Mouse (Mus musculus) hindbrain, embryonic 15.5 days (tissue): ENCODE results near the gene Ptafr. TPM values are rescaled to one million over a fixed set of nuclear protein-coding genes. Genes with fewer than 3 reads are reported as not detected.
"Not testable (repeated sequence)": the region's sequence is repeated elsewhere in the genome, so short reads cannot be mapped to it uniquely, and the experiment has no call there.

Source experiments
- ATAC-seq: fragments of 200-750 bp; cut with Nextera tagmentation; 2 replicates; pipeline ENCODE4 v1.8.0; 2017; ENCODE audit warnings: low read depth, moderate number of reproducible peaks, moderate TSS enrichment; ENCODE audit not compliant: low FRiP score
- H3K27ac ChIP-seq: fragments of 300-500 bp; sonication (generic); replicated peaks from 2 replicates; pipeline ENCODE4 v1.5.1; 2015; ENCODE audit warnings: mild to moderate bottlenecking, inconsistent platforms
- H3K27me3 ChIP-seq: fragments of 300-500 bp; sonication (generic); 2 replicates; pipeline ENCODE4 v1.6.1; 2015; ENCODE audit warnings: control low read depth, inconsistent platforms
- H3K36me3 ChIP-seq: fragments of 300-500 bp; sonication (generic); 2 replicates; pipeline ENCODE4 v1.6.1; 2015; ENCODE audit warnings: control low read depth, inconsistent platforms
- H3K4me1 ChIP-seq: fragments of 300-500 bp; sonication (generic); replicated peaks from 2 replicates; pipeline ENCODE4 v1.6.1; 2015; ENCODE audit warnings: control low read depth, inconsistent platforms
- H3K4me2 ChIP-seq: fragments of 300-500 bp; sonication (generic); 2 replicates; pipeline ENCODE4 v1.6.1; 2015; ENCODE audit warnings: moderate library complexity, mild to moderate bottlenecking, inconsistent platforms
- H3K4me3 ChIP-seq: fragments of 300-500 bp; sonication (generic); 2 replicates; pipeline ENCODE4 v1.5.1; 2015; ENCODE audit warnings: mild to moderate bottlenecking, inconsistent platforms
- H3K9ac ChIP-seq: fragments of 300-500 bp; sonication (generic); 2 replicates; pipeline ENCODE4 v1.6.1; 2015; ENCODE audit warnings: inconsistent platforms
- H3K9me3 ChIP-seq: fragments of 300-500 bp; sonication (generic); 2 replicates; pipeline ENCODE4 v1.6.1; 2016; ENCODE audit warnings: control low read depth, inconsistent platforms
- WGBS: fragments of 180-500 bp; shearing (Covaris S2); methylation state at CpG from one replicate; pipeline ENCODE4 v1.1.7; 2015; 5-methylcytosine and 5-hydroxymethylcytosine counted together
- polyA plus RNA-seq: library from polyadenylated mRNA; unstranded; fragments of >200 nt; fragmentation: Nextera tagmentation; extraction: Ambion mirVana; gene quantifications from 2 replicates; pipeline ENCODE4 v1.2.1, GENCODE M21; 2015

Gene Ptafr
- polyA plus RNA-seq, 1 experiment from 2014 or later: 0.93 TPM

- Histone ChIP-seq H3K36me3 (no peaks in the 10 kb centered on the region), H3K4me1 (no peaks in the 10 kb centered on the region), H3K27me3 (no peaks in the 10 kb centered on the region), H3K9me3 (no peaks in the 10 kb centered on the region), H3K27ac (no peak overlapping the region), H3K9ac (no peak overlapping the region), H3K4me2 (no peak overlapping the region), H3K4me3 (no peak overlapping the region)
- WGBS: 89% methylated on average over 2 of the region's 2 CpGs
- ATAC-seq: no peak
Observed at GRCm38 (mm10) chr4:132598861-132599260, 35.0 kb downstream of the Ptafr start.

DNA sequence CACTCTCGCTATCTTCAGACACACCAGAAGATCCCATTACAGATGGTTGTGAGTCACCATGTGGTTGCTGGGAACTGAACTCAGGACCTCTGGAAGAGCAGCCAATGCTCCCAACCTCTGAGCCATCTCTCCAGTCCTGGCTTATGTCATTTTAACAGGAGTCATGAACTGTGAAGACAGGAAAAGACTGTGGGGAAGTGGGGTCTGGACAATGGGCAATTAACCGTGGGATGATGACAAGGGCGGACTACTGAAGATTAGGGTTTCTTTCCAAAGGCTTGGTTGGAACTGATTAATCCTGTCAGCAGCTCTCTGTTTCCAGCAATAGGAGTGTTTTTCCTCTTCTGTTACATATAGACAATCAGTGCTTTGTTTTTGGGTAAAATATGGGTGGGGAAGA lies 35.9 kb downstream of the Ptafr start:
- Histone ChIP-seq H3K36me3 (no peaks in the 10 kb centered on the region), H3K4me1 (no peaks in the 10 kb centered on the region), H3K9ac (no peak overlapping the region), H3K9me3 (no peaks in the 10 kb centered on the region), H3K27ac (no peak overlapping the region), H3K4me2 (no peak overlapping the region), H3K4me3 (no peak overlapping the region), H3K27me3 (no peaks in the 10 kb centered on the region)
- WGBS: 91% methylated on average over 3 of the region's 3 CpGs
- no peak for ATAC-seq

DNA sequence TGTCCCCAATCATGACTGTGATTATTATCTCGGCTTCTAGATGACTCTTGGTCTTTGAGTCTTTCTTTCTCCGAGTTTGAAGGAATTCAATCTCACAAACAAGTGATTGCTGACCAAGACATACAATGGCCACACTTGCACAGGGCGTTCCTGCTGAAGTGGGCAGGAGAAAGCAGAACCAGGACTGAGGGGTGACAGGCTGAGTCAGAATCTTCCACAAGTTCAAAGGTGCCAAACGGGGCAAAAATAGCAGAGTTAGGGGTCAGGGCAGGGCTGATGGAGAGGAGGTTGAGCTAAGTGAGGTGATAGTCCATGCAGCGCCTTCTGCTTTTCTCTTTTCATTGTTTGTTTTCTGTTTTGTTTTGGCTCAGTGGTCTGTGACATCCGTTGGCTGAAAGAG lies 36.6 kb downstream of the Ptafr start:
- Histone ChIP-seq H3K9me3 (no peaks in the 10 kb centered on the region), H3K36me3 (no peaks in the 10 kb centered on the region), H3K27me3 (no peaks in the 10 kb centered on the region), H3K27ac (no peak overlapping the region), H3K4me1 (no peaks in the 10 kb centered on the region), H3K4me3 (no peak overlapping the region), H3K9ac (no peak overlapping the region), H3K4me2 (no peak overlapping the region)
- ATAC-seq: no peak
- 77% methylated on average over 6 of the region's 6 CpGs for WGBS

DNA sequence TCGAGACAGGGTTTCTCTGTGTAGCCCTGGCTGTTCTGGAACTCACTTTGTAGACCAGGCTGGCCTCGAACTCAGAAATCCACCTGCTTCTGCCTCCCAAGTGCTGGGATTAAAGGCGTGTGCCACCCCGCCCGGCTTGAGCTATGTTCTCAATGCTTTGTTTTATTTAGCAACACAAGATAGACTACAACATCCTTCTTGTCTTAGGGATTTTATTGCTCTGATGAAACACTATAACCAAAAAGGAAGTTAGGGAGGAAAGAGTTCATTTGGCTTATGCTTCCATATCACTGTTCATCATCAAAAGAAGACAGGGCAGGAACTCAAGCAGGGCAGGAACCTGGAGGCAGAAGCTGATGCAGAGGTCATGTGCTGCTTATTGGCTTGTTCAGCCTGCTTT lies 37.4 kb downstream of the Ptafr start:
- H3K27ac ChIP-seq, H3K27me3 ChIP-seq, ATAC-seq, H3K4me3 ChIP-seq, H3K4me1 ChIP-seq, H3K4me2 ChIP-seq, H3K9ac ChIP-seq, H3K9me3 ChIP-seq, H3K36me3 ChIP-seq: not testable (repeated sequence)
- 86% methylated on average over 5 of the region's 5 CpGs for WGBS

- no peak overlapping the region for H3K4me3 ChIP-seq
- no peaks in the 10 kb centered on the region for H3K36me3 ChIP-seq
- no peaks in the 10 kb centered on the region for H3K4me1 ChIP-seq
- no peak overlapping the region for H3K4me2 ChIP-seq
- no peak overlapping the region for H3K9ac ChIP-seq
- no peak for ATAC-seq
- WGBS: 87% methylated on average over 4 of the region's 4 CpGs
- no peaks in the 10 kb centered on the region for H3K9me3 ChIP-seq
- no peak overlapping the region for H3K27ac ChIP-seq
- H3K27me3 ChIP-seq: no peaks in the 10 kb centered on the region
Observed at GRCm38 (mm10) chr4:132603468-132603867, 39.6 kb downstream of the Ptafr start.

DNA sequence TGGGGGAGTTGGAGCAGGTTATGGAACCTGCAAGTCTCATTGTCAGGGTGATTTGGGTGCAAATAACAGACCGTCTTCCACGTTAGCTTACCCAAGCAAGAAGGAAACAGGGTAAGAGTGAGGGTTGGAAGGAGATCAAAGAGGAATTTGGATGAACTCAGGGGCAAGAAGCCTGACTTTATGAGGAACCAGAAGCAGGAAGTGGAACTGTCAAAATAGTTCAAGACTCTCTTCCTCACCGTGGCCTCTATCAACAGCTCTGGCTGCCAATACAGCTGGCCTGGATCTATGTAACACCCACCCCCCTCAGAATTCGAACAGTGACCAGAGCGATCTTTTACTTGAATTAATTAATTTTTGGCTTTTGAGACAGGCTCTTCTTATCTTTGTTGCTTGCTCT lies 41.9 kb downstream of the Ptafr start:
- H3K36me3 ChIP-seq: no peaks in the 10 kb centered on the region
- H3K27ac ChIP-seq: no peak overlapping the region
- H3K4me3 ChIP-seq: no peak overlapping the region
- H3K9me3 ChIP-seq: no peaks in the 10 kb centered on the region
- ATAC-seq: no peak
- no peak overlapping the region for H3K4me2 ChIP-seq
- no peak overlapping the region for H3K9ac ChIP-seq
- H3K4me1 ChIP-seq: no peaks in the 10 kb centered on the region
- WGBS: 75% methylated on average over 5 of the region's 5 CpGs
- no peaks in the 10 kb centered on the region for H3K27me3 ChIP-seq

- Histone ChIP-seq H3K4me3 (no peak overlapping the region), H3K36me3 (no peaks in the 10 kb centered on the region), H3K27ac (no peak overlapping the region), H3K4me2 (no peak overlapping the region), H3K9me3 (no peaks in the 10 kb centered on the region), H3K4me1 (no peaks in the 10 kb centered on the region), H3K9ac (no peak overlapping the region), H3K27me3 (no peaks in the 10 kb centered on the region)
- WGBS: 49% methylated on average over 4 of the region's 4 CpGs
- no peak for ATAC-seq
Observed at GRCm38 (mm10) chr4:132608147-132608546, 44.3 kb downstream of the Ptafr start.

DNA sequence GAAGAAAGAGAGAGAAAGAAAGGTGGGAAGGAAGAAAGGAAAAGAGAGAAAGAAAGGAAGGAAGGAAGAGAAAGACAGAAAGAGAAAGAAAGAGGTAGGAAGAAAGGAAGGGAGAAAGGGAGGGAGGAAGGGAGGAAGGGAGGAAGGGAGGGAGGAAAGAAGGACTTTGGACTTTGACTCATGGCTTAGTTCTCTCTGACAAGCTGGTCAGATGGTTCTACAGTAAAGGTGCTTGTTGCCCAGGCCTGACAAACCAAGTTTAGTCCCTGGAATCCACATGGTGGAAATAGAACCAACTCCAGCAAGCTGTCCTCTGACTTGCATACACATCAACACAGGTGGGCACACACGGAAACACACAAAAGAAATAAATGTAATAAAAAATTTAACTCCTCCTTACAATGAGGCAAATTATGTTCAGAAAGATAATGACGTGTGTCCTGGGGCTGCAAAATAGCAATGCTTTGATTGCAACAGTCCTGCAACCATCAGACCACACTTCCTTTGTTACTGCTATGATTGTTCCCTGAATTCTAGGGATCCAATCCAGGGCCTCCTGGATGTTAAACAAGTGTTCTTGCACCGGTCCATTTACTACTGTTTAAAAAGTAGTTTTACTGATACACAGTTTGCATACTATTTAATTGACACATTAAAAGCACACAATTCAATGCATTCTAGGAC lies 46.6 kb downstream of the Ptafr start:
- Histone ChIP-seq H3K4me3 (no peak overlapping the region), H3K9ac (no peak overlapping the region), H3K4me1 (no peaks in the 10 kb centered on the region), H3K27me3 (no peaks in the 10 kb centered on the region), H3K27ac (no peak overlapping the region), H3K9me3 (no peaks in the 10 kb centered on the region), H3K36me3 (no peaks in the 10 kb centered on the region), H3K4me2 (no peak overlapping the region)
- 85% methylated on average over 3 of the region's 3 CpGs for WGBS
- no peak for ATAC-seq

DNA sequence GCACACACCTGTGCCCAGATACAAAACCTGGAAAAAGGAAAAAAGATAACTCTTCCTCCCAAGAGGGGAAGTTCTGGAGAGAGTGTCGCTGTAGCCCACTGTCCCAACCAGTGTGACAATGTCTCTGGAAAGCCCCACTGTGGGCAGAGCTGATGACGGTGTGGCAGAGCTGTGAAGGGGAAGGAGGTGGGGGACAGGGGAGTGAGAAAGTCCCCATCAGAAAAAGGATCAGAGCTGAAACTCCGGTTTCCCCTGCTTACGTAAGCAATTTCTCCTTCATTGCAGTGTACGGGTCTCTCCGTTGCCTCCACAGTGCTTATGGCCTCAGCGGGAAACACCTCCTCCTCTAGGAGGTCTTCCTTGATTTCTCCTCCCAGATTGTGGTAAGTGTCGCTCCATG lies 47.5 kb downstream of the Ptafr start:
- ATAC-seq: no peak
- no peaks in the 10 kb centered on the region for H3K27me3 ChIP-seq
- 85% methylated on average over 8 of the region's 8 CpGs for WGBS
- H3K4me2 ChIP-seq: no peak overlapping the region
- no peak overlapping the region for H3K9ac ChIP-seq
- H3K36me3 ChIP-seq: no peaks in the 10 kb centered on the region
- H3K27ac ChIP-seq: no peak overlapping the region
- no peak overlapping the region for H3K4me3 ChIP-seq
- no peaks in the 10 kb centered on the region for H3K4me1 ChIP-seq
- no peaks in the 10 kb centered on the region for H3K9me3 ChIP-seq

GRCm38 (mm10) chr4:132617873-132618272 lies 54.0 kb downstream of the Ptafr start:
- Histone ChIP-seq H3K4me2 (no peak overlapping the region), H3K4me1 (no peaks in the 10 kb centered on the region), H3K9me3 (no peaks in the 10 kb centered on the region), H3K27ac (no peak overlapping the region), H3K36me3 (no peaks in the 10 kb centered on the region), H3K27me3 (no peaks in the 10 kb centered on the region), H3K9ac (no peak overlapping the region), H3K4me3 (no peak overlapping the region)
- no peak for ATAC-seq
- 93% methylated on average over 6 of the region's 6 CpGs for WGBS

- Histone ChIP-seq H3K4me3 (no peak overlapping the region), H3K27me3 (no peaks in the 10 kb centered on the region), H3K4me2 (no peak overlapping the region), H3K27ac (no peak overlapping the region), H3K9me3 (no peaks in the 10 kb centered on the region), H3K36me3 (no peaks in the 10 kb centered on the region), H3K9ac (no peak overlapping the region), H3K4me1 (no peaks in the 10 kb centered on the region)
- WGBS: 88% methylated on average over 10 of the region's 10 CpGs
- no peak for ATAC-seq
Observed at GRCm38 (mm10) chr4:132618850-132619375, 55.0 kb downstream of the Ptafr start.

GRCm38 (mm10) chr4:132620134-132620533 lies 56.3 kb downstream of the Ptafr start:
- H3K27me3 ChIP-seq: no peaks in the 10 kb centered on the region
- no peak overlapping the region for H3K9ac ChIP-seq
- ATAC-seq: no peak
- WGBS: 91% methylated on average over 4 of the region's 4 CpGs
- H3K27ac ChIP-seq: no peak overlapping the region
- no peak overlapping the region for H3K4me3 ChIP-seq
- no peaks in the 10 kb centered on the region for H3K9me3 ChIP-seq
- no peak overlapping the region for H3K4me2 ChIP-seq
- no peaks in the 10 kb centered on the region for H3K4me1 ChIP-seq
- H3K36me3 ChIP-seq: no peaks in the 10 kb centered on the region
